ENCODE assay signal across 16 mouse cellular contexts in the genomic region with DNA sequence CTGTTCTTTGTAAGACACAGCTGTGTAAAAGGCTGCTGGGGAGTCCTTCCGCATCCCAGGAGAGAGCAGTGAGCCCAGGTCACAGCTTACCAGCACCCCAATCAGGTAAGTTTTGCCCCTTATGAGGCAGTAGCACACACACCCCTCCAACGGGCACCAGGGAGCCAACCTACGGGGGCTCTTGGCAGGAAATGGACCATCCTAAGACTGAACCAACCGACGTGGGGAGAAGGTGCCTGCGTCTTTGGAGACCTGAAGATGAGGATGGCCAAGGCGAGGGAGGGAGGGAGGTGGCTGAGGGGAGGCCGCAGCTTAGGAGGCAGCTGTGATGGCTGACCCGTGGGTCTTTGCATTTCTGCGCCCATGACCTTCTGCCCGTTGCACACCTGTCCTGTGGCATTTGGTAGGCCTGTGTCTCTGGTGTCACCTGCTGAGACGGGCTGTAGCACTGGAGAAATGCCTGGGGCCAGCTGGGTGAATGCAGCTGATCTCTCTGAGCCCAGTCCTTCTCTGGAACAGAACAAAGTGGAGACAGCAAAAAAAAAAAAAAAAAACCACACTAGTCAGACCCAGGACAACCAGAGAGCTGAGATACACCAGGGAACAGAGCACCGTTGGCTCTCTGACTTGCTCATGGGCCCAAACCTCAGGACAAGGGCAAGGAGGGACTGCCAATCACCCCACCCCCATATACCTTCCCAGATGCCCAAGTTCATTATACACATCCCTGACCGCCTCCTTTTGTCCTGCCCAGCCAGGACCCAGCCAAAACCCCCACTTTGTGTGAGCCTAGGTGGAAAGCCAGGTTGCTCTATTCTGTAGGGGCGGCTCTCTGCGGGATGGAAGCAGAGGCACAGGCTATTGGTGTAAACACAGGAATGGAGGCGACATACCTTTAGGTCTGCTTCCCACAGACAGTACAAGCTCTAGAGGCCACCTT. TPM values are rescaled to one million over a fixed set of nuclear protein-coding genes. Genes with fewer than 3 reads are reported as not detected.
DNase-seq lines count a peak whose midpoint lies in the region; ATAC-seq and TF ChIP-seq lines count a peak whose summit lies in the region.
"Had no signal": no experiment of that assay in that cellular context is flagged by ENCODE, and none has a peak within 500 bp of the region (broad histone marks: within the 10 kb centered on the region; RNA-seq: fewer than 3 reads in every experiment).

No protein-coding gene starts in this region.

- H3K27ac ChIP-seq in forebrain, postnatal 0 days (ENCODE audit: low read depth, low read length), result no peak overlapping the region
- H3K27ac ChIP-seq in forebrain, embryonic 15.5 days (replicated peaks), result no peak overlapping the region
- H3K27ac ChIP-seq: embryonic facial prominence, embryonic 13.5 days; limb, embryonic 12.5 days; macrophage had no signal

- H3K36me3 ChIP-seq in forebrain, postnatal 0 days (ENCODE audit: insufficient read depth), result peaks cover 13% of the 10 kb centered on the region
- peaks cover 16% of the 10 kb centered on the region for H3K36me3 ChIP-seq in forebrain, embryonic 15.5 days
- H3K36me3 ChIP-seq: G1E had no signal

- ATAC-seq in forebrain, postnatal 0 days, result no peak
- no peak for ATAC-seq in forebrain, embryonic 15.5 days (replicated peaks)

- TF ChIP-seq CTCF in forebrain, postnatal 0 days (IDR thresholded peaks at IDR 0.05; ENCODE audit: low read depth), result no peak

- no peak overlapping the region for H3K4me2 ChIP-seq in forebrain, postnatal 0 days (ENCODE audit: low read depth)
- H3K4me2 ChIP-seq in forebrain, embryonic 15.5 days (replicated peaks), result no peak overlapping the region
- H3K4me2 ChIP-seq: embryonic facial prominence, embryonic 13.5 days; limb, embryonic 12.5 days had no signal

- peak; percentile 16 for DNase-seq in forebrain, postnatal 0 days
- DNase-seq in kidney, postnatal 10 days, result peak; percentile 27
- DNase-seq in kidney, postnatal 36 days, result no peak
- DNase-seq in thymus, postnatal 25 days, result peak; percentile 13
- DNase-seq in thymus, postnatal 10 days (ENCODE audit: low spot score in 2 of 2), result no peak
- DNase-seq in lung, postnatal 25 days (ENCODE audit: low spot score), result no peak
- no peak for DNase-seq in right cerebral cortex, adult 2 months (ENCODE audit: low spot score in 2 of 2)

- H3K4me1 ChIP-seq in forebrain, postnatal 0 days (ENCODE audit: insufficient read depth), result 0 out of 2 replicates have a peak, but pooled peaks cover 5% of the 10 kb centered on the region
- peaks cover 11% of the 10 kb centered on the region for H3K4me1 ChIP-seq in forebrain, embryonic 15.5 days

- no peak overlapping the region for H3K9ac ChIP-seq in forebrain, postnatal 0 days
- H3K9ac ChIP-seq in forebrain, embryonic 15.5 days (replicated peaks), result no peak overlapping the region
- H3K9ac ChIP-seq: embryonic facial prominence, embryonic 13.5 days; limb, embryonic 12.5 days had no signal

- H3K27me3 ChIP-seq in forebrain, postnatal 0 days (ENCODE audit: insufficient read depth, low read length), result no peaks in the 10 kb centered on the region
- H3K27me3 ChIP-seq in forebrain, embryonic 15.5 days, result no peaks in the 10 kb centered on the region

- WGBS in forebrain, postnatal 0 days, result 76% methylated on average over 17 of the region's 17 CpGs
- WGBS in forebrain, embryonic 15.5 days, result 78% methylated on average over 17 of the region's 17 CpGs

- no peak overlapping the region for H3K4me3 ChIP-seq in forebrain, postnatal 0 days (ENCODE audit: low read depth, low read length)
- H3K4me3 ChIP-seq in forebrain, embryonic 15.5 days, result no peak overlapping the region
- H3K4me3 ChIP-seq: embryonic facial prominence, embryonic 13.5 days; left cerebral cortex, adult 2 months; limb, embryonic 12.5 days had no signal

- H3K9me3 ChIP-seq in forebrain, postnatal 0 days (ENCODE audit: low read length), result no peaks in the 10 kb centered on the region
- no peaks in the 10 kb centered on the region for H3K9me3 ChIP-seq in forebrain, embryonic 15.5 days
- H3K9me3 ChIP-seq: embryonic facial prominence, embryonic 13.5 days; G1E; limb, embryonic 12.5 days had no signal

RNA-seq across cellular contexts. Expression of gene Ppara, which starts 23.9 kb away (rescaled TPM):
- total RNA-seq in forebrain, postnatal 0 days (2014; rRNA removed), result 0.92 and 1.7 TPM in 2 replicates
- polyA plus RNA-seq in forebrain, postnatal 0 days (2015; fragmentation: Nextera tagmentation; extraction: Ambion mirVana), result 1.9 and 2.0 TPM in 2 replicates
- 1.4 and 1.5 TPM in 2 replicates for polyA plus RNA-seq in forebrain, embryonic 15.5 days (2015; fragmentation: Nextera tagmentation; extraction: Ambion mirVana)
- total RNA-seq: monocyte, adult 5-6 weeks; neutrophil, adult 5-6 weeks had no signal
- polyA plus RNA-seq: G1E; inflammation-experienced regulatory T-cells, adult 6 months; macrophage had no signal

Comparison
In these comparisons a context has a peak if more than half of its experiments do, and no peak if none do; other contexts are left out.
1. DNase-seq: peak in forebrain, postnatal 0 days (single experiment), kidney, postnatal 10 days (single experiment) and thymus, postnatal 25 days (single experiment); none in kidney, postnatal 36 days (0 of 2), thymus, postnatal 10 days (0 of 2), lung, postnatal 25 days (single experiment) and right cerebral cortex, adult 2 months (0 of 2).